Mouse (Mus musculus) layer of hippocampus, postnatal 36 days (tissue): ENCODE results near the gene Olfr1025-ps1. TPM values are rescaled to one million over a fixed set of nuclear protein-coding genes. Genes with fewer than 3 reads are reported as not detected.

Experiments
- DNase-seq, 2 experiments: peaks; one replicate each; pipeline ENCODE4 v3.0.0; 2022
- total RNA-seq, 2 experiments: library from RNA; stranded (reverse); gene quantifications; 2 replicates each; pipeline ENCODE4 v1.2.3; 2021

Olfr1025-ps1 gene
- total RNA-seq, result not detected

DNA sequence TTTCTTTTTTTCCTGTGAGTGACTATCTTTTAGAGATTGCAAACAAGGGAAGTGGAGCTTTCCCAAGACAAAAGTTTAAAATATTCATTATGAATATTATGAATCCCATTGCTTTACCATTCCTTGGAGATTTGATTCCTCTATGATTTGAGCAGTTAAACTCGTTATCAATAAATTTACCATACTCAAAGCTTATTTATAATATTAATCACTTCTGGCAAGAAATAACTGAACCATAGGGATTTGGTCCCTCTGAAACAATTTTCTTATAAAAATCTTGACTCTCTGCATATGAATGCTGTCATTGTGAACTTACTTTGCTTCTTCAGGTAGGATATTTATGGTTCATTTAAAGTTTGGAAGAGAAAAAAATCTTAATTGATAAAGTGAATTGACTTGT is at the start of gene Olfr1025-ps1:
Olfr1025-ps1 (plus strand) TSS at position 301 of the 400 bp plus-strand sequence.
- DNase-seq, result no peak

DNA sequence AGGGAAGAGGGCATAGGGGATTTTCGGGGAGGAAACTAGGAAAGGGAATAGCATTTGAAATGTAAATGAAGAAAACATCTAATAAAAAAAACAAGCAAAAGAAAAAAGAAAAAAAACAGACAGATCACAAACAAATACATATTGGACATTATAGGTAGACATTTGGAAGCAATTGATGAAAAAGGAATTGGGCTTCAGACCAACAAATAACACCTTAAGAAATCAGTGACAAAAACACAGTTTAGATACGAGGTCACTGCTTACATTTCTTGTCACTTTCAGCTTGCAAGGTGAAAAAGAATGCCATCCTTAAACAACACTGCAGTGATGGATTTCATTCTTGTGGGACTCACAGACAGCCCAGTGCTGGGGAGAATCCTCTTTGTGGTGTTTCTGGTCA is 46.7 kb upstream of the Olfr1025-ps1 start, which contains the start of gene Olfr1022:
Olfr1022 (plus strand) TSS at position 301 of the 400 bp plus-strand sequence.
- DNase-seq, result no peak

DNA sequence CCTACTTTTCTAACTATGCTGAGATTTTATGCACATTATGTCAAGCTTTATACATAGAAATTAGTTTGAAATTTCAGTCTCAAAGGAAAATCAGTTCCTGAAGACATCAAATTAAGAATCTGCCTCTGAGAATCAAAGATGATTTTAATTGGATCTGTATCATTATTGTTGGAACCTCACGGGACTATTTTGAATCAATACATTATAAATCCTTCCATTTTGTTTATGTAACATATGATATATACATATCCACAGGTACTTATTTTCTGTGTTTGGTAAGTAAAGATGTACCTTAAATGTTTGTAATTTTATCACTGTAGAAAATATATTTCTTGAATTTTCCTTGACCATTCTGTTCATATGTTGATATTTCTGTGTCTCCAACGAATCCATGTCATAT is 29.7 kb upstream of the Olfr1025-ps1 start, which contains the start of gene Olfr1023:
Olfr1023 (plus strand) TSS at position 301 of the 400 bp plus-strand sequence.
- no peak for DNase-seq

GRCm38 (mm10) chr2:85904952-85905351 is 10.0 kb upstream of the Olfr1025-ps1 start, which contains the start of gene Olfr1024:
Olfr1024 (minus strand) TSS chr2:85905052.
- DNase-seq, result no peak

GRCm38 (mm10) chr2:85913197-85913596 is 1.8 kb upstream of the Olfr1025-ps1 start:
- DNase-seq, result no peak

DNA sequence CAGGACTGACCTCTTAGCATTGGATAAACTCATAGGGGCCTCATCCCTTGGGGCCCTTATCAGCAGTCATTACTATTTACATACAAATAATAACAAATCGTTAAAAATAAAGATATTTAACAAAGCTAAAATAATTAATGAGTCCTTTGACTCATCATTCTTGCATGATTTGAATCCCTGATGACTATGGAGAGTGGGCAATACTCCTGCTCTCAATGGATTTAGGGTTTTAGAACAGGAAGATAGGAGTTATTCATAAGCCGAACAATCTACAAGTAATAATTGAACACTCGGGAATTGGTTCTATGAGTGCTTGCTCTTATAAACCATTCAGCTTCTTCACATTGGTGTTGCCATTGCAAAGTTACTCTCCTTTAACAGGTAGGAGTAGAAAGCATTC is 6.3 kb downstream of the Olfr1025-ps1 start, which contains the start of gene Olfr1026:
Olfr1026 (plus strand) TSS at position 301 of the 400 bp plus-strand sequence.
- no peak for DNase-seq

DNA sequence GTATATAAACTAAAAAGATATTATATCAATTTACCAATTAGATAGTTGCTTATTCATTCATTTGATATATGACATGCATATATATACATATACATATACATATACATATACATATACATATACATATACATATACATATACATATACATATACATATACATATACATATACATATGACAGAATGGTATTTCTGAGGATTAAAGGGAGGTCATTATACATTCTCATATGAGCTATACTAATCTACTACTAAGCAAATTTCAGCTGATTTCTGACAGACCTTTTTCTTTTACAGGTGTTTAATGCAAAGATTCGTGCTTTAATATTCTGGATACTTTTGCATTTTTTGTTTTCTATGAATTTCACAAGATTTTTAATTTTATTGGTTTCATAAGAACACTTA is 35.1 kb downstream of the Olfr1025-ps1 start, which contains the start of gene Olfr1028:
Olfr1028 (plus strand) TSS at position 301 of the 400 bp plus-strand sequence.
- no peak for DNase-seq

Other genes with a start within 250 kb of the Olfr1025-ps1 start
- not detected for gene Olfr1006, start 236.4 kb upstream of the Olfr1025-ps1 start, total RNA-seq
- not detected for gene Olfr1008, start 225.8 kb upstream of the Olfr1025-ps1 start, total RNA-seq
- not detected for gene Olfr1009, start 199.8 kb upstream of the Olfr1025-ps1 start, total RNA-seq
- gene Olfr1012, start 152.4 kb upstream of the Olfr1025-ps1 start, total RNA-seq, result not detected
- gene Olfr1013, start 148.1 kb upstream of the Olfr1025-ps1 start, total RNA-seq, result not detected
- gene Olfr1014, start 142.5 kb upstream of the Olfr1025-ps1 start, total RNA-seq, result not detected
- gene Olfr1015, start 133.2 kb upstream of the Olfr1025-ps1 start, total RNA-seq, result not detected
- not detected for gene Olfr1016, start 112.6 kb upstream of the Olfr1025-ps1 start, total RNA-seq
- not detected for gene Olfr1018, start 96.7 kb upstream of the Olfr1025-ps1 start, total RNA-seq
- not detected for gene Olfr1019, start 69.7 kb upstream of the Olfr1025-ps1 start, total RNA-seq
- not detected for gene Olfr1020, start 68.2 kb upstream of the Olfr1025-ps1 start, total RNA-seq
- gene Olfr1022, start 46.6 kb upstream of the Olfr1025-ps1 start, total RNA-seq, result not detected
- gene Olfr1023, start 29.6 kb upstream of the Olfr1025-ps1 start, total RNA-seq, result not detected
- gene Olfr1024, start 10.1 kb upstream of the Olfr1025-ps1 start, total RNA-seq, result not detected
- gene Olfr1026, start 6.4 kb downstream of the Olfr1025-ps1 start, total RNA-seq, result not detected
- not detected for gene Olfr1028, start 35.2 kb downstream of the Olfr1025-ps1 start, total RNA-seq
- gene Olfr1029, start 58.7 kb downstream of the Olfr1025-ps1 start, total RNA-seq, result not detected
- not detected for gene Olfr1030, start 64.1 kb downstream of the Olfr1025-ps1 start, total RNA-seq
- not detected for gene Olfr1031, start 75.1 kb downstream of the Olfr1025-ps1 start, total RNA-seq
- not detected for gene Olfr1032, start 90.3 kb downstream of the Olfr1025-ps1 start, total RNA-seq
- gene Olfr1033, start 105.4 kb downstream of the Olfr1025-ps1 start, total RNA-seq, result not detected
- gene Olfr1034, start 130.7 kb downstream of the Olfr1025-ps1 start, total RNA-seq, result not detected
- not detected for gene Olfr1036, start 158.8 kb downstream of the Olfr1025-ps1 start, total RNA-seq
- not detected for gene Olfr1037, start 172.2 kb downstream of the Olfr1025-ps1 start, total RNA-seq
- not detected for gene Olfr1039, start 220.7 kb downstream of the Olfr1025-ps1 start, total RNA-seq
- gene Olfr1040, start 231.5 kb downstream of the Olfr1025-ps1 start, total RNA-seq, result not detected
- not detected for gene Olfr1042, start 246.6 kb downstream of the Olfr1025-ps1 start, total RNA-seq